Mouse (Mus musculus) urinary bladder, postnatal 14 days (tissue): Measurements from ENCODE around the gene Shc1.

Experiments used
- DNase-seq: peaks from one replicate; pipeline ENCODE4 v3.0.0; 2021; ENCODE audit warnings: low spot score

The Shc1 gene

DNA sequence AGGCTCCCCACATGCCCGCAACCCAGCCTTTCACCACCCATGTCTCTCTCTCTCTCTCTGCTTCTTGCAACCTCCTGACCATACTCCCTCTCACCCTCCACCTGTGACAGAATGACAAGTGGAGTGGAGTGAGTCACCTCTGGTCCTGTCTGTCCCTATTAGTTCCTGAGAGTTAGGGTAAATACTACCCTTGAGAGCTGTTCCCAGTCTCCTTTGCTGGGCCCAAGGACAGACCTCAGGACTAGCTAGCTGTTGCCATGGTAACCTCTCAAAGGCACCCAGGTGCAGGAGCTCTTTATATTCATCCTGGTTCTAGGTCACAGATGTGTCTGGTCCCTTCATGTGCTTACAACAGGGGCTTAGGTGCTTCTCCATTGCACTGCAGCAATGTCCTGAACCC lies 33.7 kb downstream of the Shc1 start:
- DNase-seq: no peak

DNA sequence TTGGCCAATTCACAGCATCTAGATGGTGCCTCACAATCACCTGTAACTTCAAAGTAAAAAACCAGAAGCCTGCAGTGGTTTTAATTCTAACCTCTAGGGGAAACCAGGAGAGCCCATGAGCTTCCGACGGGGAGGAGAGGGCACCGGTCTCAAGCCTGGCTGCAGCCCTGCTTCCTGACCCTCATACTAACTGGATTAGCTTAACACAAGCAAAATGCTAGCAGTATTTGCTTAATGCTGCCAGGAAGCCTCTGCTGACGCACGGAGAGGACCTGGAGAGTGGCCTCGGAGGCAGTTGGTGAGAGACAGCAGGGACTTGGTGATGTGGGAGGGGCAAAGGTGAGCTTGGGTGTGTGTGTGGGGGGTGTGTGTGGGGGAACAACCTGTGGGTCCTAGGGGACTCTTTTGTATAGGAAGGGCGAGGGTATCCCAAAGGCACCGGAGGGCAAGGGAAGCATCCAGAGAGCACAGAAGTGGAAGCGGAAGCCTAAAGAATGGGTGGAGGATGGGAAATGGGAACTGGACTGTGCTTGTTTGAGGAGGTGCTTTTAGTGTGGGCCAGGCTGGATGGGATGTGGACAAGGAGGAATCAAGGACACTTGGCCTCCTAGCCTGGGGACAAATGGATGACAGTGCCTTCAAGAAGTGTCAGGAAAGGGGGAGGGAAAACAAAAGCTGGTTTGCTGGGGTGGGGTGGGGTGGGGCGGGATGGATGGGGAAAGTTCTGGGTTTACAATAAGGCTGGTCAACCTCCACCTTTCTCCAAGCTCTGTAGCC lies 36.3 kb downstream of the Shc1 start, which contains the start of gene Pmvk:
TSS of gene Pmvk (plus strand) at position 141 of the 777 bp plus-strand sequence.
- DNase-seq: no peak

GRCm38 (mm10) chr3:89455786-89456285 lies 37.6 kb downstream of the Shc1 start:
- DNase-seq: no peak

DNA sequence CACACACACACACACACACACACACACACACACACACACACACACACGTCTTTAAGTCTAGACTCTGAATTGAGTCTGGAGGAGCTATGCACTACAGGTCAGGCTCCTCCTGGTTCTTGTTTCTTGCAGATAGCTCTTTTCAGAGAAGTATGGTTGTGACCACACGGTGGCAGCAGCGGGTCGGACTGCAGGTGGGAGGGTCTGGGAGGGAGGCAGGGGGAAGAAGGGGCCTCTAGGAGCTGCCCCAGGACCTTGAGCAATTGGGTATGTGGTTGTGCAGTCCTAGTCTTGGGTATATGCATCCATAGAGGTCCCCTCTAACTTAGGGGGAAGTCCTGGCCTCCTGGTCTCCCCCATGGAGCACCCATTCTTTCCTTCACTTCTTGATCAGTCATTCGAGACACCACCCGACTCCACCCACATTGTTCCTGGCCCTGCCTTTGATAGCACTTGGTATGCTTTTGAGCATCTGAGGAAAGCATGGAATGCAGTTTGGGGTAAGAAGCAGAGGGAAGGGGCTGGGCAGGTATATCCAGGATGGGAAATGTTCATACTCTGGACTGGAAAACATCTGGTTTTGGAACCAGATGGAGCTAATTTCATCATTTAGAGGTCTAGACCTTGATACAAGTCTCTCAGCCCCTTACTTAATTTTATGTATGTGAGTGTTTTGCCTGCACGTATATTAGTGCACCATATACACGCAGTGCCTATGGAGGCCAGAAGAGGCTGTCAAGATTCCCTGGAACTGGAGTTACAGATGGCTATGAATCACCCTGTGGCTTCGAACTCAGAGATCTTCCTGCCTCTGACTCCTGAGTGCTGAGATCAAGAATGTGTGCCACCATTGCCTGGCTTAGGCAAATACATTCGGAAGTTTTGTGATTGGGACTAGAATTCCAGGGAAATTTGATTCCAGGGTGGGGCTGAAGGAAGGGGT lies 38.8 kb downstream of the Shc1 start:
- peak; percentile 67 for DNase-seq

DNA sequence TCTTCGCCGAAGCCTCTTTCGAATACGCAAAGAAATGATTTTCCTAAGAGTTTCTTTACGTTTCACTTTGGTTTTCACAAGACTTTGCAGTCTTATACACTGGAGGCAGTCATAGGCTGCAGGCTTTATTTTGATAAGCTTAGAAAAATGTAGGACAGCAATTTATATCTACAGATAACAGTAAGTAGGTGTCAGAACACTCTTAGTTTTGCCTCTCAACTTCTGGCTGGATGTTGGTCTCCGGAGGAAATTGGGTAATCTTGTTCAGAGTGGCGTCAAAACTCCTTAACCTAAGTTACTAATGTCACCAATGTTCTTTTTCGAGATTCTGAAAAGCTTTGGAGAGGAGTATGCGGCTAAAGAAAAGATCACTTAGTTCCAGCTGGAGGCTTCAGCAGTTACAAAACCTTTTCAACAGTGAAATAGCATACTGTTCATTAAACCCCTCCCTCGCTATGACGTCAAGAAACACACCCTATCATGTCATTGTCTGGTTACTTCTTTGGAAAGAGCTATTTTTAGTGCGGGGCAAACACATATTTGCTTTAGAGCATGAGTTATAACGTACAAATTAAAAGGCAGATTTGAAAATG lies 40.2 kb downstream of the Shc1 start:
- DNase-seq: no peak

DNA sequence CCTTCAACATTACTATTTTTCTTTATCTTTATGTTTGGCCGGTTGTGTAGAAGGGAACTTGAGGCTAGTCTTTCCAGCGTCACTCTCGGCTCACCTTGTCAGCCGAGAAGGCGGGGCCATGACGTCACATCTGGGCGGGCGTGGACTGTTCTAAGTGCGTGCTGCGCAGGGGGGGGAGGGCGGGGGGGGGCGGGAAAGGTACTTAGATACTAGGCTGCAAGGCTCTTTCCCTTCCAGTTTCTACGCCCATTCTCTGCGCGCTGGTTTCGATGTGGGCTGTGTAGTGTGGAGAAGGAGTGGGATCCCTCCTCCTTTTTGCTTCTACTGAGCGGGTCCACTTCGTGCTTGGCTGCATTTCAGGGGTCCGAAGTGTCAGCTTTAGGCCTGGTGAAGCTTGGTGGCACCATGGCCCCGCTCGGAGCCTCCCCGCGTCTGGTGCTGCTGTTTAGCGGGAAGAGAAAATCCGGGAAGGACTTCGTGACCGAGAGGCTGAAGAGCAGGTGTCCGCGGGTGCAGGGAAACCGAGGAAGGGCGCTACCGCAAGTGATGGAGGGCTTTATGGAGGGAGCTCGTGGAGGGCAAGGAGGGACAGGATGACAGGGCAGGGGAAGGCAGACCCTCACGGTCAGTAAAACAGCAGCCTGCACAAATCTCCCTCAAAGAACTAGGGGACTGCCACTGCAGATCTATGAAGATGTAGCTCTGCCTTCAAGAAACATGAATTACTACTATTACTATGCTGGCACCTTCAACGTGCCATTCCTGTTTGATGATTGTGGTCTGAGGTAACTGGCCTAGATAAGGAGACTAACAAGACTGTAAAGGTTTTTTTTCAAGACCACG lies 40.9 kb downstream of the Shc1 start:
- DNase-seq: peak; percentile 94

GRCm38 (mm10) chr3:89468268-89468667 lies 50.0 kb downstream of the Shc1 start:
- peak; percentile 10 for DNase-seq

GRCm38 (mm10) chr3:89472280-89472679 lies 54.0 kb downstream of the Shc1 start:
- DNase-seq: no peak

GRCm38 (mm10) chr3:89473838-89474237 lies 55.6 kb downstream of the Shc1 start:
- no peak for DNase-seq

DNA sequence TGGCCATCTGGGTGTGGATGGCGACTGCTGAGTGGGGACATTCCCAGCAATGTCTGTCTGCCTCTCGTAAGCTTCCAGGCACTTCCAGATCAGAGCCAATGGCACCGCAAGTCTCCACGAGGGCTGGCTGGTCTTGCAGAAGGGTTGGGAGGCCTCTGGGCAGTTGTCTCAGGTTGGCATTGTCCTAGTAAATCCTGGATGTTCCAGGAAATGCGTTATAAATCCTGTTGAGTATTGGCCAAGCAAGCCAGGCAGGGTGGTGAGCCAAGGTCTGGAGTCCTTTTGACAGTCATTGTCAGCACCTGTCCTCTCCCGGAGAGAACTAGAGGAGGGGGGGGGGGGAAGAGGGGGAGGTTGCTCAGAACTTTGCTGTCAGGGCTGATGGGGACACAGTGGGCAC lies 60.8 kb downstream of the Shc1 start:
- DNase-seq: no peak
